Mouse (Mus musculus) thymus, postnatal 4 days (tissue): ENCODE results near the gene Sync.

Experiments
- DNase-seq: peaks from one replicate; pipeline ENCODE4 v3.0.0; 2021

The Sync gene

GRCm38 (mm10) chr4:129307936-129308335, 20.5 kb downstream of the Sync start:
- no peak for DNase-seq

DNA sequence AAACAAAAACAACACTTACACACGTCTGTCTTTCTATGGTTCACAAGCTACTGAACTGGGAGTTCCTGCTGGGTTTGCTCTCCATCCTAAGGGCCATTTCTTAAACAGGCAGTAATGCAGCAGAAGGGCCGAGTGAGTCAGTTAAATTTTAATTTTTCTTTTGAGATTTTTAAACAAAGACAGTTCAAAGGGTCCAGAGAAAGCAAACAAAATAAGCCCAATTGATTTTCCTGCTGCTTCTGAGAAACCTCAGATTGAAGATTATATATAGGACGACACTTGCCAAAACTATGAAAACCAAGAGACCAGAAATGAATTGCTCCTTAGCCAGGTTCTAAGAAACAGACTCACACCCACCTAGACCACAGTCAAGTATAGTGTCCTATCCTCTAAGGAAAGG, 26.5 kb downstream of the Sync start:
- no peak for DNase-seq

DNA sequence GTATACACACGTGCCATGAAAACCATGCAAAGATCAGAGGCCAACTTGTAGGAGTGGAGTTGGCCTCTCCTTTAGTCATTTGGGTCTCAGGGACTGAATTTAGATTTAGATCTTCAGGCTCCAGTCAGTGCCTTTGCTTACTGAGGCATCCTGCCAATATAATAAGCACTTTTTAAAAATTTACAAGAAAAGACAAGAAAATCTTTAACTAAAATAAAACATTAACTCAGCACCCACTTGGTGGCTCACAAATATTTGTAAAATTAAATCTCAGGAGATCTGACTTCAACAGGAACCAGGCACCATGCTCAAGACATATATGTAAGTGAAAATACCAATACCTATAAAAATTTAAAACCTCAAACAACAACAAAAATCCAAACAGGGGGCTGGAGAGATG, 33.5 kb downstream of the Sync start:
- no peak for DNase-seq

GRCm38 (mm10) chr4:129322042-129322441, 34.6 kb downstream of the Sync start:
- DNase-seq, result no peak

- DNase-seq, result no peak
Measured at GRCm38 (mm10) chr4:129323491-129323890, 36.1 kb downstream of the Sync start.

- DNase-seq, result no peak
Measured at GRCm38 (mm10) chr4:129324756-129325155, 37.3 kb downstream of the Sync start.

- DNase-seq, result no peak
Measured at GRCm38 (mm10) chr4:129326191-129326590, 38.8 kb downstream of the Sync start.

GRCm38 (mm10) chr4:129332846-129333245, 45.4 kb downstream of the Sync start:
- DNase-seq, result no peak

GRCm38 (mm10) chr4:129334677-129335215, 47.3 kb downstream of the Sync start:
- no peak for DNase-seq

DNA sequence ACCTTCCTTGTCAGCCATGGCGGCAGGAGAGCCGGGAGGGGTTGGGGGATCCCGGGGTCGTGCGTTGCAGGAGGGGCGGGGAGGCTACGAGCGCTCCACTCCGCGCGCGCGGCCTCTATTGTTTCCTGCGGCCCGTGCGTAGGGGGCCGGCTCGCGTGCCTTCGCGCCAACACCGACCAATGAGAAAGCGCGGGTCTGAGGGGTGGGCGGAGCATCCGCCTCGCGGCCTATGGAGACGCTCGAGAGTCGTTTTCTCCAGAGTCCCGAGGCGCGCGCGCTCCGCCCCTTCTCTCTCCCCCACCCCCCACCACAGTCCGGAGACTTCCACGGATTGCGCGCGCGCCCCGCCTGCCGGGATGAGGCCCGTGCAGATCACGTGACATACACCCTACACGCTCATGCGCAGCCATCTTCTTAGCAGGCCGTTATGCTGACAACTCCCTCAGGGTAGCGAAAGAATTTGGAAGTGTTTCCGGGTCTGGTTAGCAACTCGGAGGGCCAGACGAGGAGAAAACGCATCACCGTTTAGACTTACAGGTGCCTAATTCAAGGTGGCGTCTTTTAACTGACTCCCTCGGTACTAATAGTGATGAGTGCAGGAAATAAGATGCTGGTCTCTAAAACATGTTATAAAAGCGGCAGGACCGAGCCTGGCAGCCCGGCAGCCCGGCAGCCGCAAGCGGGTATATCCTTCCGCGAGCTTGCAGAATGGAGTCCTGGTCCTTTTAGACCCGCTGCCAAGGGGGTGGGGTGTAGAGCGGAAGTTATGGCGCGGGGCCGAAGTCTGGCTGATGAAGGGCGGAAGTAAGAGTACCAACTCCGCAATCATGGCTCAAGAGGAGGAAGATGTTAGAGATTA, 48.0 kb downstream of the Sync start, which contains the start of the genes Rbbp4 and Zbtb8os:
Gene Rbbp4 (minus strand): TSS at position 155 of the 859 bp plus-strand sequence.
Gene Zbtb8os (plus strand): TSS at position 480 of the 859 bp plus-strand sequence.
- peak; percentile 98 for DNase-seq

- peak; percentile 15 for DNase-seq
Measured at GRCm38 (mm10) chr4:129336291-129336690, 48.9 kb downstream of the Sync start.

DNA sequence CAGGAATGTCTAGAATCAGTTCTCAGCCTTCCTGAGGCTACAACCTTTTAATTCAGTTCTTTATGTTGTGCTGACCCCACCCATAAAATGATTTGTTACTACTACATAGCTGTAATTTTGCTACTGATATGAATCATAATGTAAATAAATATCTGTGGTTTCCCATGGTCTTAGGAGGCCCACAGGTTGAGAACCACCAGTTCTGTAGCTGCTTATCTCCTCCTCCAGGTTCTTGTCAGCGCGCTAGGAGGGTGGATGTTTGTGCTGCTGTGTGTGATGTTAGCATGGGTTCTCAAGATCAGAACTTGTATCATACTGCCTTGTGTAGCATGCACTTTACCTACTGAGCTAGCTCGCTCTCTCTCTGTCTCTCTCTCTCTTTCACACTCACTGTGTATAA, 52.3 kb downstream of the Sync start:
- DNase-seq, result no peak

GRCm38 (mm10) chr4:129341888-129342287, 54.5 kb downstream of the Sync start:
- peak; percentile 28 for DNase-seq

DNA sequence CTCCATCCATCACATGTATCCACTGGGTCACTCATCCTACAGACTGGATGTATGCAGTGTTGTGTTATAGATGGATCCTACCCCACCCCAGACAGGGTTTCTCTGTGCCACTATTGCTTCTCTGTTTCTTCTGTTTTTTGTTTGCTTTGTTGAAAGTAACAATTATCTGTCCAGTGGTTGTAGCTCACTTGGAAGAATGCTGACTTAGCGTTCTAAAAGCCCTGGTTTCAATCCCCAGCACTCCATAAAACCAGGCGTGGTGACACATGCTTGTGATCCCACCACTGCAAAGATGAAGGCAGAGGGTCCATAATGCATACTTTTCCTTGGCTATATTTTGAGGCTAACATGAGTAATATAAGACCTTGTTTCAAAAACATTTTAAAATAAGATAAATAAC, 55.3 kb downstream of the Sync start:
- DNase-seq, result no peak

DNA sequence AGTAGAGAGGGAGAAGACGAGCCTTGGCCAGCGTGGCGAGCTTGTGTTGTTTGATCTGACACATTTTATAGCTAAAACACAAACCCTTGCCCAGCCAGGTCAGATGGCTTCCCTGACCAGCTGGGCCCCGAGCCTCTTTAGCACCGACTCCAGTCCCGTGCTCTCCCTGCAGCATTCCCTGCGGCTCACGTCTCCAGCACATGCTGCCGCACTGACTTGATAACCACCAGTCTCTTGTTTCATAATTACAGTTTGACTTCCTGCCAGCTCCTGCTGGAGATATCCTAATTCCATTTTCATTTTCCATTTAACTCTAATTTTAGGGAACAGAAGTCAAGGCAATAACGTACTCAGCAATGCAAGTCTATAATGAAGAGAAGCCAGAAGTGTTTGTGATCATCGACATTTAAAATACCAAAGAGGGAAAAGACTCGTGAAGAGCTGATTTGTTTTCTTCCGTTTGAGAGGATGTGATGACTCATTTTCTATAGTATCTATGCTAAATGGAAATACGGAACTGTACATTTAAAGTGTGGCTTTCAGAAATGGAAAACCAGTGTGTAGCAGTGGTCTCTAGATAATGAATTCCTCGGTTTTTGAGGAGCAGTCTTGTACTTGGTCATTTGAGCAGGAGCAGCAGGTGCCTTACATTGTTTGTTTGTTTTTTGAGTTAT, 59.2 kb downstream of the Sync start:
- DNase-seq, result no peak

GRCm38 (mm10) chr4:129350644-129351043, 63.2 kb downstream of the Sync start:
- DNase-seq, result peak; percentile 89

- no peak for DNase-seq
Measured at GRCm38 (mm10) chr4:129351111-129351510, 63.7 kb downstream of the Sync start.

GRCm38 (mm10) chr4:129353176-129353575, 65.8 kb downstream of the Sync start:
- DNase-seq, result no peak

GRCm38 (mm10) chr4:129354236-129354635, 66.8 kb downstream of the Sync start:
- DNase-seq, result peak; percentile 37

DNA sequence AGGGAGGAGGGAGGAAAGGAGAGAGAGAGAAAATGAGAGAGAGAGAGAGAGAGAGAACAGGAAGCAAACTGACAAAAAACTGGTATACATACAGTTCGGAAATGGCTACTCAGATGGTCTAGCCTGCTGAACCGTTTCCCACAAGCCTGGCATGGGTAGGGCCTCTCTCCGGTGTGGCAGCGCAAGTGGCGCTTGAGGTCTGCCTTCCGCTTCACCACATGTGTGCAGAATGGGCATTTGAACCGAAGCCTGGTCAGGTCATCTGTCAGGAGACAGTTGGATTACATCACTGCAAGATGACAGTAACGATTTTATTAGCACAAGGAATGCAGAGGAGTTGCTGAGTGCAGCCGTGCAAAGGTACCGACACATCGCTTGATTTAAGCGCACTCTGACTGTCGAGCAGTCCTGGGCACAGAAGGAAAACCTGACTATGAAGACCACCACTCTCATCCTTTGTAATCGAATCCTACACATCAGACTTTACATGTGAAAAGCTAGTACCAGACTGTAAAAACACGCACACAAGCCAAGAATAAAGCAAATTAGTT, 70.3 kb downstream of the Sync start:
- no peak for DNase-seq
